Comparison of ENCODE assay signal across 10 mouse cellular contexts in the genomic region with DNA sequence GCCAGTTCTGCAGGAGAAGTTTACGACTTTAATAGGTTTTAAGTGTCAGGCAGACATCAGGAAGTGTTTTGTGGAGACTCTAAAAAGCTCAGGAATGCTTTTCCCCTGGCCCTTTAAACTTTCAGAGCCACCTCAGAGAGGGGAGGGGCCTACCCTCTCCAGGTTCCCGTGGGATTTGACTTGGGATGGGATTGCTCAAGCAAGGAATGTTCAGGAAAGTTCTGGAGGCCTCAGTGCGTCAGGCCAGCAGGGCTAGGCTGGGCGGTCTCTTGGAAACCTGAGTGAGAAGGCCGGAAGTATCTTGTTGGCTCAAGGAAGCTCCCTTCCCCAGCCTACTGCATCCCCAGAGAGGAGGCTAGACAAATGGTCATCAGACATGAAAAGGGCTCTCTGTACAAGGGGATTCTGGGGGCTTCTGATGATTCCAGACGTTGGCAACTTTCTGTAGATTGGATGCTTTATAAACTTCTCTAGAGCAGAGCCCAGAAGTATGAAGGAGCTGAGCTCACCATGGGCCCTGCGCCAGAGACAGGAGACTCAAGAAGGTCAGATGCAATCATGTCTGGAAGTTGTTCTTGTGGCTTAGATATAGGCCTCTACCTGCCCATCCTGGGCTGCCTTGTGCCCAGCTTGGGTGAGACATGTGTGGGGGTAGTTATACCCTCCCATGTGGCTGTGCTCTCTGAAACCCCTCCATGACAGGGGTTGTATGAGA. TPM values are rescaled to one million over a fixed set of nuclear protein-coding genes. Genes with fewer than 3 reads are reported as not detected.
A peak's percentile ranks its signal among the peaks of the same experiment; 100 is the strongest.
DNase-seq lines count a peak whose midpoint lies in the region; TF ChIP-seq lines count a peak whose summit lies in the region.
"Had no signal": no experiment of that assay in that cellular context is flagged by ENCODE, and none has a peak within 500 bp of the region (broad histone marks: within the 10 kb centered on the region; RNA-seq: fewer than 3 reads in every experiment).

No protein-coding gene starts in this region.

- H3K4me1 ChIP-seq in kidney, adult 2 months (ENCODE audit: control insufficient read depth, insufficient read depth, low read length) = no peaks in the 10 kb centered on the region
- H3K4me1 ChIP-seq: megakaryocyte, embryonic 14.5 days had no signal

- intact Hi-C loops in gastrocnemius, adult 2 months (cut with DNase I) = no loop called here
- intact Hi-C loops in left cerebral cortex, postnatal 4 days (cut with DNase I) = no loop called here

- TF ChIP-seq POLR2A in kidney, adult 2 months (IDR thresholded peaks at IDR 0.05; ENCODE audit: low read depth, low read length) = no peak

- WGBS in kidney, adult 2 months = 31% methylated on average over 7 of the region's 7 CpGs

- H3K4me3 ChIP-seq in kidney, adult 2 months (ENCODE audit: insufficient read depth, low read depth, low read length) = no peak overlapping the region
- H3K4me3 ChIP-seq in gastrocnemius, adult 2 months = 0 out of 2 replicates have a peak overlapping the region, but pooled peaks have one; percentile 2
- H3K4me3 ChIP-seq: megakaryocyte, embryonic 14.5 days had no signal

- no peaks in the 10 kb centered on the region for H3K36me3 ChIP-seq in kidney, adult 2 months (ENCODE audit: control insufficient read depth, insufficient read depth, low read length)

- no peak overlapping the region for H3K27ac ChIP-seq in kidney, adult 2 months (ENCODE audit: insufficient read depth, low read depth, low read length)
- peak overlapping the region; percentile 62 for H3K27ac ChIP-seq in gastrocnemius, adult 2 months

- TF ChIP-seq CTCF in kidney, adult 2 months (conservative IDR thresholded peaks at IDR 0.05; ENCODE audit: insufficient read depth, insufficient read length, low read depth, low read length) = no peak
- no peak for TF ChIP-seq CTCF in gastrocnemius, adult 2 months (IDR thresholded peaks at IDR 0.05)

- peak; percentile 12 for DNase-seq in kidney, adult 2 months
- DNase-seq in kidney, adult 11 months = no peak
- DNase-seq in NIH3T3 (ENCODE audit: low read depth) = peak; percentile 89
- peak; percentile 77 for DNase-seq in gastrocnemius, adult 2 months
- peak; percentile 5 for DNase-seq in hindlimb bud, embryonic 11.5 days (ENCODE audit: extremely low spot score, low read depth, low spot score)
- no peak for DNase-seq in left cerebral cortex, postnatal 4 days
- no peak for DNase-seq in cerebellum, adult 9-11 months
- no peak for DNase-seq in thymus, postnatal 0 days (ENCODE audit: low spot score)
- DNase-seq: right cerebral cortex, adult 18-20 months had no signal

- H3K27me3 ChIP-seq in kidney, adult 2 months (replicated peaks; ENCODE audit: control insufficient read depth, insufficient read depth, low read length) = no peaks in the 10 kb centered on the region

RNA-seq across cellular contexts. Expression of gene Ret, which starts 7.8 kb away (rescaled TPM):
- 0.57 and 0.95 TPM in 2 replicates for polyA plus RNA-seq in kidney, adult 2 months (2012; rRNA removed)
- total RNA-seq in gastrocnemius, adult 2 months (2021) = 1 to 10 TPM; 3.2 to 6.6 TPM
- 1 to 10 TPM; 5.1 to 6.6 TPM for total RNA-seq in left cerebral cortex, postnatal 4 days (2021)
- polyA plus RNA-seq in thymus, postnatal 0 days (2015; fragmentation: Nextera tagmentation; extraction: Ambion mirVana) = 0.23 and 0.26 TPM in 2 replicates

Comparison
In these comparisons a context has a peak if more than half of its experiments do, and no peak if none do; other contexts are left out.
1. DNase-seq: peak in kidney, adult 2 months (single experiment), NIH3T3 (single experiment), gastrocnemius, adult 2 months (single experiment) and hindlimb bud, embryonic 11.5 days (single experiment); none in kidney, adult 11 months (single experiment), left cerebral cortex, postnatal 4 days (single experiment), cerebellum, adult 9-11 months (single experiment) and thymus, postnatal 0 days (single experiment).